Mouse (Mus musculus): ENCODE measurements at regions not wholly inside any gene's neighbourhood (a gene's known extent, or its start where the extent isn't known, plus 50 kb on each side); places are given as distances from the start of the nearest gene placed in this dataset.

DNA sequence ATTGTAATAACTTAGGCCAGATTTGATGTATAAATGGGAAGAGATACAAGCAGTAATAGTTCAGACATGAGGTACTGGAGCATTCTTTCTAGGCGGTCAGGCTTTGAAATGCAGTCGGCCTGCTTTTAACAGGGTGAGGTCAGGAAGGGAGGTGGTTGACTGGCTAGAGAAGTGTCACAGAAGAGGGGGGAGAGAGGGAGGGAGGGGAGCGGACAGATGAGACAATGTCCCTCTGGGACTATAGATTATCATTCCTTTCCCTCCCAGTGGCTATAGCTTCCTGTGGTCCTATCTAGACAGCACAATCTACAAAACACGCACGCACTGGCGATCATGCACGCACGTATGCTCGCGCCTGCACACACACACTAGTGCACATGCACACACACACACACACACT is 200.7 kb upstream of the Fat1 start:
- no peak for TF ChIP-seq POLR2A (IDR thresholded peaks at IDR 0.05; ENCODE audit: low read depth, low read length)
- TF ChIP-seq CTCF (conservative IDR thresholded peaks at IDR 0.05; ENCODE audit: insufficient read depth, insufficient read length, low read depth, low read length) = no peak

All from kidney, adult 2 months (tissue).